Mouse (Mus musculus) heart, adult 2 months (tissue): ENCODE results near the gene Gm9376.

ENCODE experiments used
- CTCF ChIP-seq: fragments of 200-600 bp; IDR thresholded peaks from 2 replicates; pipeline ENCODE4 v1.8.1; 2022; ENCODE audit warnings: antibody characterized with exemption, mild to moderate bottlenecking, moderate library complexity
- POLR2A ChIP-seq: fragments of 200-500 bp; IDR thresholded peaks from 2 replicates; pipeline ENCODE4 v1.6.1; 2011; ENCODE audit warnings: mild to moderate bottlenecking, low read depth, low read length, control low read depth; ENCODE audit not compliant: insufficient read depth

DNA sequence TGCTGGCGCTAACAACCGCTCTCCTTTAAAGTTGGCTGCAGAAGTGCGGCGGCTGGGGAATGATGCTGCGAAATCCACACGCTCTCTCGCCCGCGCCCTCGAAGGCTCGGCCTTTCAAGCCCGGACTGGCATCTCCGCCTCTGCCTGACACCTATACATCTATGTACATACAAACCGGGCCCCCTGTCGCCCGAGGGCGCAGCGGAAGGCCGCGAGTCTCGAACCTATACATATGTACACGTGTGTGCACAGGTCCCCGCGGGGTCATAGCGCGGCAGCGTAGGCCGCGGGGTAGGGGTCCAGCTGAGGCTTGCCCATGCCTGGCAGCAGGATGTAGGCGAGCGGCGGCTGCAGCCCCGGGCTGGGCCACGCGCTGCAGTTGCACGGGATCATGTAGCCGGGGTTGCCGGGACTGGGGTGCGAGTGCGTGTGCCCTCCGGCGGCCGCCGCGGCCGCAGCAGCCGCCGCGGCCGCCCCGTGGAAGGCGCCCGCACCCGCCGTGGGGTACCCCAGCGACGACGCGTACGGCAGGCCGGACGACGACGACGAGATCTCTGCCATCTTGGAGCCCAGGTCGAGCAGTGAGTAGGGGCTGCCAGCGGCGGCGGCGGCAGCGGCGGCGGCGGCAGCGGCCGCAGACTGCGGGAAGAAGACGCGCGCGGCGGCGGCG, 32.1 kb upstream of the Gm9376 start:
- no peak for TF ChIP-seq POLR2A
- no peak for TF ChIP-seq CTCF
